Mouse (Mus musculus) T-cell, adult 66 days (primary cell): ENCODE results near the gene Clic5. TPM values are rescaled to one million over a fixed set of nuclear protein-coding genes. Genes with fewer than 3 reads are reported as not detected.

Experiments
- total RNA-seq, 2 experiments: library from RNA; stranded (reverse); gene quantifications; 3 replicates in 1 of 2; 4 replicates in 1 of 2; pipeline ENCODE4 v1.2.4; 2023

The Clic5 gene
- not detected for total RNA-seq

GRCm38 (mm10) chr17:44188042-44188768 lies at the start of gene Clic5:
Gene Clic5, plus strand, starts transcription at chr17:44188584.

Other genes with a start within 250 kb of the Clic5 start
- gene Enpp5, start 109.8 kb upstream of the Clic5 start, total RNA-seq: 1 to 10 TPM; 3.0 to 3.8 TPM
- 10 to 100 TPM; 12.4 to 16.5 TPM for gene Enpp4, start 82.8 kb upstream of the Clic5 start, total RNA-seq